Mouse (Mus musculus) spleen, adult 2 months (tissue): ENCODE results near the gene Polr3f. TPM values are rescaled to one million over a fixed set of nuclear protein-coding genes. Genes with fewer than 3 reads are reported as not detected.

Source experiments
- DNase-seq, 2 experiments: peaks; one replicate each; pipeline versions ENCODE4 v3.0.0 to v3.0.0-alpha.2; 2012 to 2021; ENCODE audit warnings: low spot score in 2 of 2, low read depth in 1 of 2
- H3K27ac ChIP-seq: fragments of 200-500 bp; 2 replicates; pipeline ENCODE4 v1.5.1; 2012; ENCODE audit warnings: low read length, inconsistent platforms; ENCODE audit not compliant: insufficient read depth
- H3K27me3 ChIP-seq: fragments of 200-500 bp; 2 replicates; pipeline ENCODE4 v1.6.1; 2012; ENCODE audit warnings: mild to moderate bottlenecking, moderate library complexity, low read length, inconsistent platforms; ENCODE audit not compliant: control insufficient read depth, insufficient read depth
- H3K36me3 ChIP-seq: fragments of 200-500 bp; 2 replicates; pipeline ENCODE4 v1.6.1; 2012; ENCODE audit warnings: mild to moderate bottlenecking, low read length, inconsistent platforms; ENCODE audit not compliant: control insufficient read depth, insufficient read depth
- H3K4me1 ChIP-seq: fragments of 200-500 bp; 2 replicates; pipeline ENCODE4 v1.6.1; 2011; ENCODE audit warnings: inconsistent platforms; ENCODE audit not compliant: control insufficient read depth, insufficient read depth, insufficient read length
- H3K4me3 ChIP-seq: fragments of 200-500 bp; 2 replicates; pipeline ENCODE4 v1.5.1; 2011; ENCODE audit warnings: mild to moderate bottlenecking, inconsistent platforms; ENCODE audit not compliant: insufficient read depth, insufficient read length; ENCODE audit errors: extremely low read depth
- CTCF ChIP-seq: fragments of 200-500 bp; IDR thresholded peaks from 2 replicates; pipeline ENCODE4 v1.5.1; 2011; ENCODE audit warnings: mild to moderate bottlenecking, inconsistent platforms; ENCODE audit not compliant: insufficient read depth, insufficient read length, insufficient replicate concordance; ENCODE audit errors: extremely low read depth
- POLR2A ChIP-seq: fragments of 200-500 bp; IDR thresholded peaks from 2 replicates; pipeline ENCODE4 v1.6.1; 2011; ENCODE audit warnings: low read depth, low read length, inconsistent platforms
- WGBS: fragments of 180-500 bp; shearing (Covaris S2); methylation state at CpG from one replicate; pipeline ENCODE4 v1.1.7; 2018; 5-methylcytosine and 5-hydroxymethylcytosine counted together
- polyA plus RNA-seq: library from polyadenylated mRNA; depleted of rRNA; stranded (reverse); fragments of >200 nt; gene quantifications from 2 replicates; pipeline ENCODE4 v1.2.3, GENCODE M21; 2012; rRNA removed

Gene Polr3f
- polyA plus RNA-seq: 4.0 and 4.8 TPM in 2 replicates

DNA sequence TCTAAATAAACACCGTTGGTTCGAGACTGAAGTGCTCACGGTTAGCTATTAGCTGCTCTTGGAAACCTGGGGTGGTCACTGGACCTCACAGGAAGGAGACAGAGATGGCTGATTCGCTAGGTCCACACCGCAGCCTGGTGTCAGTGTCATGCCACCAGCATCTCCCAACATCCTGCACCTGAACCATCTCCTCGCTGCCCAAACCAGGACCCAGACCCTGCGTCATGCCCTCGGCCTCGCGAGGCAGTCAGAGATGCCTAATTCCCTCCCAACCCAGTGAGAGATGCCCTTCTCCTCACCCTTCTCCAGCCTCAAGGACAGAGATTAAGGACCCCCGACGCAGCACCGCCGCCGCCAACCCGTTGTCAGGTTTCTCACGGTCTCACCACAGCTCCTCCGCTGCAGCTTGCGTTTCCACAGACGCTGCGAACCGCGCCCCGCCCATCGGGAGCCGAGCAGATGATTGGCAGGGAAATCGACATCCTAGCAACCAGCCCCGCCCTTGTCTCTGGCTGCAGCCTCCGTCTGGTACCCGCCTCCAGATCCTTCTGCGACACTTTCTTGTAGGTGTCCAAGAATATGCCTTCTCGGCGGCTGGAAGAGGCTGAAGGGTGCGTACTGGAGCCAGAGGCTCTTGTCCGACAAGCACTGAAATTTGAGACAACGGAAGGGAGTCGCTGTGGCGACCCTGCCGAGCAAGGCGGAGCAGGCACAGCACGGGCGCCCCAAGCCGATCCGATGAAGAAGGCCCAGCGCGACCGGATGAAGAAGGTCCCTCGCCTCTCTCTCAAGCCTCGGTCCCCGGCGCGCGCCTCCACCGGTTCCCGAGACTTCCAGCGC lies at the start of gene Polr3f, which contains the start of gene Dzank1:
TSS of gene Polr3f (plus strand) at position 738 of the 840 bp plus-strand sequence.
TSS of gene Dzank1 (minus strand) at position 434 of the 840 bp plus-strand sequence.
- Histone ChIP-seq H3K4me1 (peaks cover 5% of the 10 kb centered on the region), H3K4me3 (peak within 1 kb of the TSS; percentile 78), H3K27ac (peak within 1 kb of the TSS; percentile 96), H3K36me3 (peaks cover 5% of the 10 kb centered on the region), H3K27me3 (no peaks in the 10 kb centered on the region; the same call in 1 of the 2 replicates)
- 2% methylated on average over 56 of the region's 56 CpGs for WGBS
- TF ChIP-seq POLR2A (no peak; the same call in 1 of the 2 replicates), CTCF (no peak)
- DNase-seq: peak; percentile 94 to 95

DNA sequence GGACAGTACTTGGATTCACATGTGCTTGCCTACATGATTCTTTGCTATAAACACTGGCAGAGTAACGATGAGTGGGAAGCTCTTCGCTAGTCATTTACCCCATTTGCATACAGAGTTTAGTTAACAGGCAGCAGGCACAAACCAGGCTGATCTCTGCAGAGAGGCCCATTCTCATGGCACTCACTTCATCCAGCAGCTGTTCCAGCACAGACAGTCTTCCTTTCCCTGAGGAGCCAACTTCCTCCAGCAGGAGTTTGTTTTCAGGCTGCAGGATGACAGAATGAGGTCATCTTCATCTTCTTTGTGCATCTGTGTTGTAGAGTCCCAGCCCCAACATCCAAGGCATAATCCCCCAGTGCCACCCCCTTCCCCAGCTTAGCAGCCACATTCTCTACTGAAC lies 48.1 kb upstream of the Polr3f start:
- no peak for DNase-seq
- H3K27ac ChIP-seq: no peak overlapping the region
- no peaks in the 10 kb centered on the region for H3K36me3 ChIP-seq
- H3K27me3 ChIP-seq: no peaks in the 10 kb centered on the region
- 86% methylated on average over 2 of the region's 2 CpGs for WGBS
- no peaks in the 10 kb centered on the region for H3K4me1 ChIP-seq
- H3K4me3 ChIP-seq: no peak overlapping the region
- TF ChIP-seq POLR2A (no peak), CTCF (no peak)

DNA sequence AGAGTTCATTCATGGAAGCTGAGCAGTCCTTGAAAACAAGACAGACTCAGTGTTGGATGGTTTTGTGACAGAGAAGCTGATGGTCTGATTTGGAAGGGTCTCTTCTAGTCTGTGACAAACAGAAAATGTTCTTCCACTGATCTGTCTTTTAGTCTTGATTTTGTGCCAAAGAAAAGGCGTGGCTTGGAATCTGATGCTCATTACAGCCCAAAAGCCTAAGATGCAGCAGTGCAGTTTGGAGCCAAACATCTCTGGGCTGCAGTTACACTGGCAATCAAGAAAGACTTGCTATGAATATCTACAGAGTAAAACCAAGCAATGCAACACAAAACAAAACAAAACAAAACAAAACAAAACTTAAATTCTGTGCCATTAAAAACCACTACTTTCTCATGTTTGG lies 43.4 kb upstream of the Polr3f start:
- no peaks in the 10 kb centered on the region for H3K4me1 ChIP-seq
- H3K4me3 ChIP-seq: no peak overlapping the region
- no peak overlapping the region for H3K27ac ChIP-seq
- no peaks in the 10 kb centered on the region for H3K27me3 ChIP-seq
- TF ChIP-seq CTCF (no peak), POLR2A (no peak)
- WGBS: 69% methylated on average over 1 of the region's 1 CpGs
- DNase-seq: no peak
- no peaks in the 10 kb centered on the region for H3K36me3 ChIP-seq

DNA sequence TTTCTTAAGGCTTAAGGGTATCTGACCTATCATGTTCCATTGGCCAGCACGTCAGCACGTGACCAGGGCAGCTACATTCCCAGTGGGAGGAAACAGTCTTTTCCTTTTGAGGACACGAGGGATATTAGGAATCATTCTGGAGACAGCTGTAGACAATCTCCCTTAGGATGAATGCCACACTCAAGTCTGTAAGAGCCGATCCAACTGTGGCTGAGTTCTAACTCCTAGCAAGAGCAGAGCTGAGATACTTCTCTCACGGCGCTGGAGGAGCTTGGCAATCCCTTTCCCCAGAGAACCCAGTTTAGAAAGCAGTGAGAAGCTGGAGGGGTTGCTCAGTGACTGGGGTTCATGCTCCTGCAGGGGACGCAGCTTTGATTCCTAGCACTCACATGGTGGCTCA lies 42.1 kb upstream of the Polr3f start:
- WGBS: 81% methylated on average over 7 of the region's 7 CpGs
- Histone ChIP-seq H3K4me3 (no peak overlapping the region), H3K27ac (no peak overlapping the region), H3K27me3 (no peaks in the 10 kb centered on the region), H3K4me1 (no peaks in the 10 kb centered on the region), H3K36me3 (no peaks in the 10 kb centered on the region)
- TF ChIP-seq CTCF (no peak), POLR2A (no peak)
- no peak for DNase-seq

DNA sequence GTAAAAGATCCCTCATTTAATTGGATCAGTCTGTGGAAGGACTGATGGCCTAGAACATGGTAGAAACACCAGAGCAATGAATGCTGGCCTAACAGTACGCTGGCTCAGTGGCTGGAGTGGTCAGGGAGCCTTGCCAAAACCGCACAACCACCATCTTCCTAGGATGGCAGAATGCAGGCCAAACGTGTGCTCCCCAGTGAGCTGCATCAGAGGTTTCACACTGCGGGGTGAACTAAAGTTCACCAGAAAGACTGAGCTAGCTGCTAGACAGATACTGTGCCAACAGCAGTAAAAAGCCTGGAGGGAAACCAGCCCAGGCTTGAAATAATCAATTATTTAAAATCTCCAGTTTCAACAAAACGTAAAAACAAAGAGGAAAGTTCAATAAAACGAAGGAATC lies 40.0 kb upstream of the Polr3f start:
- 80% methylated on average over 6 of the region's 6 CpGs for WGBS
- Histone ChIP-seq H3K27ac (no peak overlapping the region), H3K4me3 (no peak overlapping the region), H3K4me1 (no peaks in the 10 kb centered on the region), H3K36me3 (no peaks in the 10 kb centered on the region), H3K27me3 (no peaks in the 10 kb centered on the region)
- no peak for TF ChIP-seq CTCF
- TF ChIP-seq POLR2A: no peak
- DNase-seq: no peak

DNA sequence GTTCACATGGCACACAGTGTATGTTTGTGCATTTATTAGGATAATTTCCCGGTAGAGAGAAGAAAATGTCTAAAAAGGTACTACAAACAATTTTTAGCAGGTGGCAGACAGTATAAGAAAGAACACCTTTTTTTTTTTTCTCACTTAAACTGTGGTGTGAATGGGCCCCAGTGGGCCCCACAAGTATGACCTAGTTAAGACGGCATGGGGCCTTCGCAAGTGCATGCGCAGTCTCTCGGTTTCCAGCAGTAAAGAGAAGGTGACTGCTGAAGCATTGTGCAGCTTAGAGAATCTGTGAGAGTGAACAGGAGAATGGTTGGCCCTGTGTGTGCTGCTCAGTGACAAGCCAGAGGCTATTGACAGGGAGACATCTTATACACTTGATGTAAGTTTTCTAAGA lies 38.2 kb upstream of the Polr3f start:
- H3K27ac ChIP-seq: no peak overlapping the region
- DNase-seq: no peak
- WGBS: 91% methylated on average over 5 of the region's 5 CpGs
- H3K27me3 ChIP-seq: no peaks in the 10 kb centered on the region
- no peaks in the 10 kb centered on the region for H3K36me3 ChIP-seq
- no peaks in the 10 kb centered on the region for H3K4me1 ChIP-seq
- H3K4me3 ChIP-seq: no peak overlapping the region
- TF ChIP-seq CTCF: no peak
- TF ChIP-seq POLR2A: no peak

DNA sequence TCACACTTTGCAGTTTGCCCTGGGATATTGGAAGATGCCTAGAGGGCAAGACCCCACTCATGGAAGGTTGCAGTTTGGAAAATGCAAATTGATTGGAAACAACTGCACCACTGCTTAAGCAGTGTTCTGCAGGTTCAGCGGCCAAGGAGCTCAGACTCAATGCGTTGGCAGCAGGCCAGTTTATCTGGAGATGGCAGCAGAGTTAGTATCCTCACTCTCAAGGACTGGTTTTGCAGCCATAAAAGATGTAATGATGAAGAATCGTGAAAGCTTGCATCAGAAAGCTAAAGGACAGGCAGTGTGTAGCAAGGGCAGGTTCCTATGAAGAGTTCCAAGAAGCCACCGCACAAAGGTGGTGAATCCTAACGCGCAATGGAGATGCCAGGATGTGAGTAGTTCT lies 25.4 kb upstream of the Polr3f start:
- TF ChIP-seq CTCF: no peak
- no peak for TF ChIP-seq POLR2A
- DNase-seq: no peak
- H3K36me3 ChIP-seq: no peaks in the 10 kb centered on the region
- no peaks in the 10 kb centered on the region for H3K27me3 ChIP-seq
- WGBS: 86% methylated on average over 6 of the region's 6 CpGs
- H3K4me1 ChIP-seq: no peaks in the 10 kb centered on the region
- no peak overlapping the region for H3K27ac ChIP-seq
- H3K4me3 ChIP-seq: no peak overlapping the region
